Mouse (Mus musculus) fibroblast of lung, adult 2 months (primary cell): ENCODE data around the gene Cpsf4l.

Experiments used
- DNase-seq: peaks from one replicate; pipeline ENCODE4 v3.0.0-alpha.2; 2011; ENCODE audit warnings: low read depth

Gene Cpsf4l

GRCm38 (mm10) chr11:113709731-113710256 lies at the start of gene Cpsf4l:
Gene Cpsf4l, minus strand, starts transcription at chr11:113710017.
- no peak for DNase-seq

GRCm38 (mm10) chr11:113758851-113759250 lies 49.0 kb upstream of the Cpsf4l start:
- DNase-seq, result no peak

GRCm38 (mm10) chr11:113756578-113756977 lies 46.8 kb upstream of the Cpsf4l start:
- no peak for DNase-seq

GRCm38 (mm10) chr11:113755878-113756277 lies 46.1 kb upstream of the Cpsf4l start:
- DNase-seq, result no peak

GRCm38 (mm10) chr11:113754845-113755244 lies 45.0 kb upstream of the Cpsf4l start:
- DNase-seq, result no peak

GRCm38 (mm10) chr11:113752685-113753430 lies 43.0 kb upstream of the Cpsf4l start:
- no peak for DNase-seq

- no peak for DNase-seq
Observed at GRCm38 (mm10) chr11:113752158-113752661, 42.4 kb upstream of the Cpsf4l start.

- DNase-seq, result peak; percentile 86
Observed at GRCm38 (mm10) chr11:113751484-113752084, 41.8 kb upstream of the Cpsf4l start, which contains the start of gene Cdc42ep4. Gene Cdc42ep4, minus strand, starts transcription at chr11:113751881.

GRCm38 (mm10) chr11:113750571-113751483 lies 41.0 kb upstream of the Cpsf4l start:
- DNase-seq, result no peak

GRCm38 (mm10) chr11:113749749-113750351 lies 40.0 kb upstream of the Cpsf4l start:
- DNase-seq, result no peak

- DNase-seq, result no peak
Observed at GRCm38 (mm10) chr11:113748797-113749521, 39.1 kb upstream of the Cpsf4l start.

GRCm38 (mm10) chr11:113747725-113748380 lies 38.0 kb upstream of the Cpsf4l start:
- no peak for DNase-seq

- DNase-seq, result no peak
Observed at GRCm38 (mm10) chr11:113747056-113747455, 37.2 kb upstream of the Cpsf4l start.

GRCm38 (mm10) chr11:113745961-113746360 lies 36.1 kb upstream of the Cpsf4l start:
- no peak for DNase-seq

GRCm38 (mm10) chr11:113742998-113743397 lies 33.2 kb upstream of the Cpsf4l start:
- DNase-seq, result no peak

GRCm38 (mm10) chr11:113740100-113740499 lies 30.3 kb upstream of the Cpsf4l start:
- DNase-seq, result no peak

GRCm38 (mm10) chr11:113739213-113739612 lies 29.4 kb upstream of the Cpsf4l start:
- no peak for DNase-seq

GRCm38 (mm10) chr11:113737912-113738311 lies 28.1 kb upstream of the Cpsf4l start:
- DNase-seq, result no peak

- DNase-seq, result no peak
Observed at GRCm38 (mm10) chr11:113737553-113737854, 27.7 kb upstream of the Cpsf4l start.

- DNase-seq, result no peak
Observed at GRCm38 (mm10) chr11:113736848-113737552, 27.2 kb upstream of the Cpsf4l start.
